Mouse (Mus musculus): ENCODE measurements at regions not wholly inside any gene's neighbourhood (a gene's known extent, or its start where the extent isn't known, plus 50 kb on each side); places are given as distances from the start of the nearest gene placed in this dataset.
A peak's percentile ranks its signal among the peaks of the same experiment; 100 is the strongest.

GRCm38 (mm10) chr11:117589006-117589405 lies 65.1 kb upstream of the Tnrc6c start:
- no peak for DNase-seq (ENCODE audit: low spot score)

- DNase-seq (ENCODE audit: low spot score): no peak
These were observed 64.7 kb upstream of the Tnrc6c start for GRCm38 (mm10) chr11:117589422-117589821.

GRCm38 (mm10) chr11:117592570-117592969 lies 61.5 kb upstream of the Tnrc6c start:
- DNase-seq (ENCODE audit: low spot score): no peak

- DNase-seq (ENCODE audit: low spot score): no peak
These were observed 57.9 kb upstream of the Tnrc6c start for GRCm38 (mm10) chr11:117596201-117596600.

- no peak for DNase-seq (ENCODE audit: low spot score)
These were observed 56.3 kb upstream of the Tnrc6c start for GRCm38 (mm10) chr11:117597754-117598153.

GRCm38 (mm10) chr11:117598170-117598583 lies 55.9 kb upstream of the Tnrc6c start:
- peak; percentile 46 for DNase-seq (ENCODE audit: low spot score)

GRCm38 (mm10) chr11:117598610-117599009 lies 55.5 kb upstream of the Tnrc6c start:
- DNase-seq (ENCODE audit: low spot score): no peak

GRCm38 (mm10) chr11:117599049-117599787 lies 54.9 kb upstream of the Tnrc6c start:
- DNase-seq (ENCODE audit: low spot score): no peak

- no peak for DNase-seq (ENCODE audit: low spot score)
These were observed 54.3 kb upstream of the Tnrc6c start for GRCm38 (mm10) chr11:117599788-117600263.

- no peak for DNase-seq (ENCODE audit: low spot score)
These were observed 52.9 kb upstream of the Tnrc6c start for GRCm38 (mm10) chr11:117601147-117601546.

GRCm38 (mm10) chr11:117604019-117604418 lies 50.1 kb upstream of the Tnrc6c start:
- no peak for DNase-seq (ENCODE audit: low spot score)
